Mouse (Mus musculus) gastrocnemius, postnatal 4 days (tissue): Measurements from ENCODE around the gene Fgfr2. TPM values are rescaled to one million over a fixed set of nuclear protein-coding genes. Genes with fewer than 3 reads are reported as not detected.

Source experiments
- DNase-seq, 2 experiments: peaks; one replicate each; pipeline ENCODE4 v3.0.0; 2021 to 2022; ENCODE audit warnings: low spot score in 2 of 2, mixed read lengths in 2 of 2
- total RNA-seq, 2 experiments: library from RNA; stranded (reverse); gene quantifications; 2 replicates each; pipeline ENCODE4 v1.2.3; 2021

Fgfr2 gene
- total RNA-seq, 2 experiments from 2014 or later, result 6.5 to 8.0 TPM

DNA sequence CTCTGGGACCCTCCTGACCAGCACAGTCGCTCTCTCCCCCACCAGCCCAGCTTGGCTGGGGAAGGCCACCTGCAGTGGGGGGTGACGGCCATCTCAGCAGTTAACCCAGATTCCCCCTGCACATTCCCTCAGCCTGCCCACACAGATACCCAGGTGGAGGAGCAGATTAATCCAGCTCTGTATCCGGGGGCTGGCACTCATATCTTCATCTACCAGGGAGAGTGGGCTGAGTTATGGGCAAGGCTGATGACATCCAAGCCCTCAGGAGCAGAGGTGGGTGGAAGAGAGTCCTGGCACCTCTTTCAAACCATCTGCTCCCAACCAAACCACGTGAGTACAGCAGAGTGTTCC is 230.9 kb downstream of the Fgfr2 start:
- DNase-seq, result no peak

DNA sequence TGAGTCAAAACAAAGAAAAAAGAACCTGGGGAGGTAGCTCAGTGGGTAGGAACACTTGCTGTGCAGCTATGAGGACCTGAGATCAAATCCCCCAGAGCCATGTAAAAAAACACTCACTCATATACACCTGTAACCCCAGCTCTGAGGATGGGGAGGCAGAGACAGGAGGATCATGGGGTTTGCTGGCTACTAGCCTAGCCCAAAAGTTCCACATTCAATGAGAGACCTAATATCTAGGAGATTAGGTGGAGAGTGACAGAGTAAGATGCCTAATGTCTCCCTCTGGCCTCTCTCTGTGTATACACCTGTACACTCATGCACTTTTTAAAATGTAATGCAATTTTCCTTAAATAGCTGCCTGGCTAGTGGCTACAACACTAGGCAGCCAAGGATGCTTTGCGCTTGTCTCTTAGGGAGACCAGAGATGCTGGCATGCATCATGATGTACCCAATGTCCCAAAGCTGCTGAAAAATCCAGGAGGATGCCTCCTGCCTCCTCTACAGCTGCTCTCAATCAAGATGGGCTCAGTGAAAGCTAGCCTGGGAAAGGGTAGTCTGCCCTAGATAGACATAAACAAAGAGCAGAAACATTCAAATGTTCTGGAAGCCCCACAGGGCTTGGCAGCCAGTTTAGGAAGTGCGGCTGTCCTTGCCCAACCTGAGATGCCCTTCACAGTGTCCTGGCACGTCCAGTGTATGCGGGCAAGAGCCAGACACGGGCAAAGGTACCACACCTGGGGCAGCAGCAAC is 231.4 kb downstream of the Fgfr2 start:
- no peak for DNase-seq

DNA sequence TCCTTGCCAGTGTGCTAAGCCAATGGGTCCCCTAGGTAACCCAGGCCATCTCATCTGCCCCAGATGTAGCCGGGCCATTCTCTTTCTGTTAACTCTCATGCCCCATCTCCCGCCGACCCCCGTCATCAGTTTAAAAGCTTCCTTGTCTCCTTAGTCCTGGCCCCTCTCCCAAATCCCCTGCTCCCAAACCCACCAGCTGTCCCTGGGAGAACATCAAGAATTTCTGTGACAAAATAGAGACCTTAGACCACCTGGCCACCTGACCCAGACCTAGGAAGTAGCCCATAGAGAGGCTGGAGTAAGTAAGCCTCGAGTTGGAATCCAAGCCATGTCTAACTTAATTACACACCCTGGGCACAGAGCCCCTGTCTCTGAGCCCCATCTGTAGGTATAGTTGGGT is 232.9 kb downstream of the Fgfr2 start:
- no peak for DNase-seq

DNA sequence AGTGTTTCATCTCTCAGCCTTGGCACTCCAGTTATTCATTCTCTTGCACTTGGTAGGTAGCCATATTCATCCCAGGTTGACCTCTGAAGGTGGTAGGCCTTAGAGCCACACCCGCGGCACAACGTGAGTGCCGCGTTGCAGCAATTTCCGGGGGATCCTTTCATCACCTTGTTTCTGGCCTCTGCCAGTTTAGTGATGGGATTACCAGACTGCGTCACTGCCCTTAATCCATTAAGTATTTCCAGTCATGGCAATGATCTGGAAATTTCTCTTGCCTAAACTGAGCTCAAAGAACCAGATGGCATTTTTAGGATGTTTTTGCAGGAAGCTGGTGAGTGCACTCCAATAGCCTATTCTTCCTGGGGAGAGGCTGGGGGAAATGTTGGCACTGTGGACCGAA is 233.5 kb downstream of the Fgfr2 start:
- DNase-seq, result no peak

DNA sequence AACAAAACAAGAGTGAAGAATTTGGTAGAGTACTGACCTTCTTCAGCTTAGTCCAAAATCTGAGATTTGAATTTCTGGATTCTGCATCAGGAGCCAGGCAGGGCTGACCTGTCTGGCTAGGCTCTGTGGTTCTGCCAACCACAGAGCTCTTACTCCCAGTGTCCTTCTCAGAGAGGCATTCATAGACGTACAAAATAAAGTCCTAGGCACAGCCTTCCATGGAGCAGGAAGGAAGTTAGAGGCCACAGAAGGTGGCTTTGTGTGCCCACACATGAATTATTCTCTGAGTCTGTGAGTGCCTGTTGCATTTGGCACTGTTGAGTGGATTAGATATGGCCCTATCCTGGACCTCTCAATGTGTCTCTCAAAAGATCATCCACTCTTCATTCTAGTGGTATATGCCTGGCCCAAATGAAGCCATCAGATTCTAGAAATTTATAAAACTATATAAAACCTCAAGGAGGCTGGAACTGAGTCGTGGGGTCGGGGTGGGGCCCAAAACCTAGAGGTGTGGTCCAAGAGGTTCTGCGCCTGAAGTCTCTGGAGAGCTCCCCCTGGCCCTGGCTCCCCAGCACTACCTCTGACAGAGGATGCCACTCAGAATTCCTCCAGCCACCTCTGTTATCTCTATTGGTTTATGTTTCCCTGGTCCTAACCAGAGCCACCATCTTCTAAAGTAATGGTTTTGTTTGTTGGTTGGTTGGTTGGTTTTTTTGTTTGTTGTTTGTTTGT is 234.5 kb downstream of the Fgfr2 start:
- DNase-seq, result no peak

DNA sequence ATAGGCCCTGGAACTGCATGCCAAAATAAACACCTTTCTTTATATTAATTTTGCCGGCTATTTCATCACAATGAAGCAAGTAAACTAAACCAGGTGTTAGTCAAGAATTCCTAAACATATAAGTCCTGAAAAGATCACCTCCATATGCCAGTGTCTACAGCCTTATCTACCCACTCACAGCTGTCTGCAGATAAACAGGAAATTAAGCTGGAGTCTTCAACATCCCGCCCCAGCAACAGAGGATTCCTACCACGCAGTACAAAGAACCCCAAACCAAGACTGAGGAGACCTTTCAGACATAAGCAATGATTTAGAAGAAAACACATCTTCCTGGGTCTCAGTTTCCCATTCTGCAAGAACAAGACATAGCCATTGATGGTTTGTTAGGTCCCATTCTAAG is 235.1 kb downstream of the Fgfr2 start:
- no peak for DNase-seq

DNA sequence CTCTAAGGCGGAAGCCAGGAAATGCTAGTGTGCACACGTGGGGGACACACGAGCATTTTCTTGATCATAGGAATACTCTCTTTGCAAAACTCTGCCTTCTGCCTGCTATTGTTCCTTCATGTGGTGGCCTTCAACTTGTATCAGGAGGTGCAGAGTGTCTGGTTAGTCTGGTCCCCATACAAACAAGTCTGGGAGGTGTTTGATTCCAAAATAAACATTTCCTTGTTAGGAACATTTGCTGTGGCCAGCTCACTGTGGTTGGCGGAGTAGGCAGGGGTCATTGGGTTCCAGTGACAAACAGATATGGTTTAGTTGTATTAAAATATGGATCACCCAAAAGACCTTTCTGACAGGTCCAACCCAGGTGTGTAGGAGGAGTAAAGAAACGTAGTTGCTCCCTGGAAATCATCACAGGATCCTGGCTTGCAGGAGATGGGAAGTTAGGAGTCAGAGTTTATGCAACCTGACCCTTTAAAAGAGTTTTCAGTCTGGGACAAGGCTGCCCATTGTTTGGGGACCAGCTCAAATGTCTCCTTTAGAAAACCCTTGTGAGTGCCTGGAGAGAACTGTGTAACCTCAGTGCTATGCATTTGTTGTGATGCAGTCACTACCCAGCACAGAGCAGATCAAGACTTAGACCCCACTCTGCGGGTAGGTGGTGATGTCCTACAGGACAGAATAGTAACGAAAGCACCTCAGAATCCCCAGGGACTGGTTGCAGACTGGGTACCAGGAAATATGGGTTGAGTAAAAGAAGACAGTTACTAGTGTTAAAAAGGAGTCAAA is 235.9 kb downstream of the Fgfr2 start:
- no peak for DNase-seq

DNA sequence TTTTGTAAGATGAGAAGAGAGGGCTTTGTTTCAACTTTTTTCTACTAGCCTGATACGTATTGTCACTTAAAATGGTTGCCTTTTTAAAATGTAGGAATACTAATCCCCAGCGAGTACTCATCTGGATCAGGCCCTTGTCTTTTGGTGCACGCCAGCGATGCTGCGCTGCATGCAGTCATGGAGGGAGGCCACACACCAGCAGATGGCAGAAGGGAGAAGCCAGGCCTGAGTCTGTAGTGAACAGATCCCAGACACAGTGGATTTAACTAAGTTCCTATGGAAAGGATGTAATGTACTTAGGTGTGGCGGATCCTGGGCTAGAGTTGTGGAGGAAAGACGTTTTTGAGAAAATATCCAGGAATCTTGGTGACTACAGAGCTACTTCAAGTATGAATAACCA is 239.1 kb downstream of the Fgfr2 start:
- DNase-seq, result no peak

DNA sequence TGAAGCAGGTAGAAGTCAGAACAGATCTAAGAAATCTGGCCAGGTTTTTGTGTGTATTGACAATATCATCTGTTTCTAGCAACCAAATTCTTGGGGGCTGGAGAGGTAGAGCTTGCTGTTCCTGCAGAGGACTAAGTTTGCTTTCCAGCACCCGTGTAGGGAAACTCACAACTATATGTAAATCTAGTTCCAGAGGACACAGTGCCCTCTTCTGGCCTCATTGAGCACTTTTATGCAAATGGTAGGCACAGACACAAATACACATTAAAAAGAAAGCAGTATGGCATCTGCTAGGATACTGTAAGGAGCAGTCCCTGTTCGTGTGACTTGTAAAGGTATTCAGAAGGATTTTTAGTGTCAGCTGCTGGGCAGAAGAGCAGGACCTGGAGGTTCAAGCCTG is 240.8 kb downstream of the Fgfr2 start:
- DNase-seq, result no peak

DNA sequence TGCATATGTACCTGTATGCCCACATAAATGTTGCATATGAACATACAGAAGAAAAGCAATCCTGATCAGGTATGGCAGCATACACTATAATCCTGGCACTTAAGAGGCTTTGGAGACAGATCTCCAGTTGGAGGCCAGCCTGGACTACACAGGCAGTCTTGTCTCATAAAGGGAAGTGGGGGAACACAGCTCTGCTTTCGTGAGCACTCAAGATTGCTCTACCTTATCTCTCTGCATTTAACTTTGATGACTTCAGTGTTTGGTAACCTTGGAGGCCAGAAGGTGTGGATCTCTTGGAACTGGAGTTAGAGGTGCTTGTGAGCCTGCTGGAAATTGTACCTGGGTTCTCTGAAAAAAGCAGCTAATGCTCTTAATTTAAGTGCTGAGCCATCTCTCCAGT is 242.9 kb downstream of the Fgfr2 start:
- DNase-seq, result no peak

DNA sequence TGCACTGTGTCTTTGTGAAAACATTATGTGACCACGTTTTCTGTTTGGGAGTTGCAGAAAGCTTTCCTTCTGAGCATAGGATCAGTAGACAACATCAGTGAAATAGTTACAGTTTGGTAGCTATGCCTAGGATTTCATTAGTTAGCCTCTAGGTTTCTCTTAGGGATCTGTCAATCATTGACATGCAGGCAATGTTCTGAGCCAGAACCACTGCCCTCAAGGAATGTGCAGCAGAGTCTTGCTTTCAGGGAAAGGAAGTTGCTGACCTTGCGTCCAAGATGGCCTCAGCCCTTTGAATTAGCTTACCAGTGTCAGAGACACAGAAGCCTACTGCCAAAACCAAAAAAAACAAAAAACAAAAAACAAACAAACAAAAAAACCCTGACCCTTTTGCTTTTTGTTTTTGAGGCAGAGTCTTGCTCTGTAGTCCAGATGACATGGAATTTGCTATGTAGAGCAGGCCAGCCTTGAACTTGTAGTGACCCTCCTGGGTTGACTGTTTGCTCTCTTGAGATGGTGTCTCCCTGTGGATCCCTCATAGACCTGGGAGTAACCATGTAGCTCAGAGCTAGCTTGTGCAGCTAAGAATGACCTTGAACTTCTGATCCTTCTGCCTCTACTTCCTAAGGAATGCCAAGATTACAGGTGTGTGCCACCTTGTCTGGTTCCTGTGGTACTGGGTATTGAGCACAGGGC is 247.6 kb downstream of the Fgfr2 start:
- DNase-seq, result no peak

DNA sequence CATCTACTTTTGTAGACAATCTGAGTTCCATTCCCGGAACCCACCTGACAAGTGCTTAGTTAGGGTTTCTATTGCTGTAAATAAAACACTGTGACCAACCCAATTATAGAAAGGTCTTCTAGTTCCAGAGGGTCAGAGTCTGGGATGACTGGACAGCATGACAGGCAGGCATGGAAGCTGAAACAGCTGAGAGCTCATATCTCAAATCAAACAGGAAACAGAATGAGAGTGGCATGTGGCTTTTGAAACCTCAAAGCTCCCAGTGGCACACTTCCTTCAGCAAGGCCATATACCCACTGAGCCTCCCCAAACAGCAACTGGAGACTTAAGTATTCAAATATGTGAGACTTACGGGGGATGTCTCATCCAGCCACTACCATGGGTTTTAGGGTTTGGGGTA is 250.1 kb downstream of the Fgfr2 start:
- no peak for DNase-seq

DNA sequence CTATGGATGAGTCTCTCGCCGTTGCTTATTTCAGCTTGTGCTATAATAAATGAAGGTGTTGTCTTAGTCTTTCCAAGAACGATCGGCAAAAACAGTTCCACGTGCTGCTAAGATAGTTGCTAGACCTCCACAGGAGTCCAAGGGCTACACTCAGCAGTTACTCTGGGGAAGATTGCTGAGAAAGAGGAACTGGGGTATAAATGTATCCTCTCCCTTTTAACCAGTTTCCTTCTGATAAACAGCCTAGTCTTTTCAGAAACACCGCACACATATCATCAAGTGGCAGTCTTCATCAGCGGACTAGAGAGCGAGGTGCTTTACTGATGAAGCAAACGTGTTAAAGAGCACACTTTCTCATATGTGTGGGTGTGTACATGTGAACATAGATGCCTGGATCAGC is 256.8 kb downstream of the Fgfr2 start:
- DNase-seq, result no peak

DNA sequence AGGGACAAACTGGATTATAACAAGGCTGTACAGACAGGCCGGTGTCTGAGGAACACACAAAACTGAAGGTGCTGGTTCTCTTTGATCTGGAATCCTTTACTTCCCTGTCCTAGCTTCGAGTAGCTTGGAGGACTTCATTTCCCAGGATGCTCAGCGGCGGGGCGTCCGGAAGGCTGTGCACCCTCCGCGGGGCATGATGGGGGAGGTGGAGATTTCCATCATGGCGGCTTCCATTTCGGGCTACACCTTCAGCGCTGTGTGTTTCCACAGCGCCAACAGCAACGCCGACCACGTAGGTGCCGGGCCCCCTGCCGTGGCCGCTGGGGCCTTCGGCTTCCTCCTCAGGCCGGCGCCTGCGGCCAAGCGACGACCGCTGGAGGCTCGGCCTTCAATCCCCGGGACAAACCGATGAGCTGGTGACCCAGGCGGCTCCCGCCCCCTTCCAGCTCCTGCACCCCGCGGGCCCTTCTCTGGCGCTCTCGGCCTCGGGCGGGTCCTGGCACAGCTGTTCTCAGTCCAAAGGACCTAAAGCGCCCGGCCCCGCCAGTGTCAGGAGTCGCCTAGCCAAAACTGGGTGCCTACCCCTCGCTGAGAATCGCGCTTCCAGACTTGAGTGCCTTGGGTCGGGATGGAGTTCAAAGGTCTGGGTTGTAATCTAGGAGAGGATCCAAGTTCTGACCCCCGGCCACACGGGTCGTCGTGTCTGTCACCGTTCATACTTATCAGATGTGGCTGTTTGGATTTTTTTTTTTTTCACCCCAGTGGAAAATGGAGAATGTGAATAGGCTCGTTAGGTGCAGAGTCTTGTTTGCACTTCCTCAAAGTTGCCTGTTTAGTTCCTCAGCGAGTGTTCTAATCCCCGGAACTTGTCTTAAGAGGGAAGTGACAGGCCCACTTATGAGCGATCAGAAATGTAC is 263.9 kb downstream of the Fgfr2 start, which contains the start of gene Abraxas2:
Gene Abraxas2, plus strand, starts transcription at position 184 of the 917 bp plus-strand sequence.
- peak; percentile 73 to 88 for DNase-seq

DNA sequence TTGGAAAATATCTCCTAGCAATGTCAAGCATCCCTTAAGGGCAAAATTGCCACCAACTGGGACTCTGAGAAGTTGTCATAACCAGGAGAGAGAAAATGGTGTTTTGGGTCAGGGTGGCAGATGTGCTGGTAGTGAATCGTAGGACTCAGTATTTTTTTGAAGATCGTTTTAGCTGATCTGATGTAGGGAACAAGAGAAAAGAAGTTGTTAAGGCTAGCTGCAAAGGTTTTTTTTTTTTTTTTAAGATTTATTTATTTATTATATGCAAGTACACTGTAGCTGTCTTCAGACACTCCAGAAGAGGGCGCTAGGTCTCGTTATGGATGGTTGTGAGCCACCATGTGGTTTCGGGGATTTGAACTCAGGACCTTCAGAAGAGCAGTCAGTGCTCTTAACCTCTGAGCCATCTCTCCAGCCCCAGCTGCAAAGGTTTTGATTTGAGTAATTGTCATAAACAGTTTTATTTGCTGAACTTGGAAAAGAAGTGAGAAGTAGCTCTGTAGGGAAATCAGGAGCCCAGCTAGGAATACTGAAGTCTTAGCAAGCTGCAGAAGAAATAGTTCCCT is 265.0 kb downstream of the Fgfr2 start:
- no peak for DNase-seq

DNA sequence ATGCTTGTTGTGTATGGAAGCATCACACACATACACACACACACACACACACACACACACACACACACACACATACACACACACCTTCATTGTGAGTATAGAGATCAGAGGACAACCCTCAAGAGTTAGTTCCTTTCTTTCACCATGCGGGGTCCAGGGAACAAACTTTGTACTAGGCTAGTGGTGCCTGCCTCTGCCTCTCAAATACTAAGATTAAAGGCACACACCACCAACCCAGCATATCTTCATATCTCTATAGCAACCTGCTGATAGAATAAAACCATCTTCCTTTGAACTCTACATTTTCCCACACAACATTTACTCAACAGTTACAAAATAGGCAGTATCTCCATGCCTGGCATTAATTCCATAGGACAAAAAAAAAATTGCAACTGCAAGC is 267.1 kb downstream of the Fgfr2 start:
- DNase-seq, result no peak

DNA sequence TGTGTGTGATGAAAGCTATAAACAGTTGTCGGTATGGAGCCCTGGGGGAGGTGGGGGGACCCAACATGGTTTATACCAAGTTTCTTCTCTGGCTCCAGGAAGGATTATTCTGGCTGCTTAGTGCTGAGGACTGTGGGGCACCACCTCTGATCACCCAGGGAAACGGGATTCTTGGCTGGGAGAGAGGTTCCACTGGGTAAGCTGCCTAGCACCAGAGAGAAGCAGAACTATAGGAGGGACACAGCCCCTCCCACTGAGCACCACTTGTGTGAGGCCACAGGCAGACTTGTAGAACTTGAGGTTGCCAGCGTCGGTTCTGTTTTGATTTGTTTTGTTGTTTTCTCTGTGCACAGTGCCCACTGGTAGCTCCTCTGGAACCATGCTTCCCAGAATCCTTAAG is 269.2 kb downstream of the Fgfr2 start:
- DNase-seq, result no peak

DNA sequence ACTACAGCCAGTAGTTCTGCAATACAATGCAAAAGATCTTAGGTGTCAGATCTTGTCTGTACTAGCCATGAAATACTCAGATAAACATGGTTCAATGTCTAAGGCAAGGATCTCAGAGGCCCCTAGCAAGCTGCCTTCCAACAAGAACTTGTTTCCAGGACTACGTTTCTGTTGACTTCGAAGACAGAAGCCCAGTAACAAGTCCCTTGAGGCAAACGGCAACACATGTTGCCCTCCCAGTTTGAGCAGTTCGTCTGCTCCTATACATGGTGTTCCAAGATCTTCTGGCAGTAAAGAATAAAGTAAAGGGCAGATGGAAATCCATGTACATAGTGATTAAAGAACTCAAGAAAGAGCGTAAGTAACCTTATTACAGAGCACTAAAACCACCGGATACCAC is 269.8 kb downstream of the Fgfr2 start:
- no peak for DNase-seq

DNA sequence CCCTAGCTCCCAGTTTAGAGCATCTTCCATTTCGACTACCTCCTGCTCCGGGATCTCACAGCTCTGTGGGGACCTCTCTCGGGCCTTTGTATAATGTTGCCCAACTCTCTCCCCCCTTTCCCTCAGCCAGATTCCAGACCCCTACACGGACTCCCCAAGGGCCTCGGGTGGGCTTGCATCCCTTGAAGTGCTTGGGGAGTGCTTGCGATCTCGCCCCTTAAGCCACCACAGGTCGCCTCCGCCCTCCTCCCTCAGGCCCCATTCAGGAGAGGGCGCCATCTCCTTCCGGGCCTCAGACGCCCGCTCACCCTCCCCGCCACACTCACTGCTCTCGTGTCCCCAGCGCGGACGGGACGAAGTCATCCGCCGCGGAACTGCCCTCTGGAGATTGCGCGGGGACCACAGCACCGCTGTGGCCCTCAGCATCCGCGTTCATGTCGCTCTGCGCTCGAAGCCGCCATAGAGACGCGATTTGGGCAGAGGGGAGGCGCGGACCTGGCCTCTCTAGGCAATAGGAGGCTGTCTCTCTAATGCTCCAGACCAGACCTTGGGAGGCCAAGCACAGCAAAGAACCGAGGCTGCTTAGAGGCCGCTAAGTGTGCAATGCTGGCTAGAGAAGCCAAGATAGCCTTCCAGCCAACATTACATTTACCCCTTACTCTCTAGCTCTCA is 270.8 kb downstream of the Fgfr2 start, which contains the start of gene Eef1akmt2:
Gene Eef1akmt2, minus strand, starts transcription at position 501 of the 672 bp plus-strand sequence.
- peak; percentile 43 to 83 for DNase-seq
